Mouse (Mus musculus) right cerebral cortex, postnatal 10 days (tissue): ENCODE data around the gene Prx.
"Not testable (repeated sequence)": the region's sequence is repeated elsewhere in the genome, so short reads cannot be mapped to it uniquely, and the experiment has no call there.

ENCODE experiments used
- DNase-seq, 2 experiments: peaks; one replicate each; pipeline ENCODE4 v3.0.0; 2021; ENCODE audit warnings: low spot score in 2 of 2

Prx gene

DNA sequence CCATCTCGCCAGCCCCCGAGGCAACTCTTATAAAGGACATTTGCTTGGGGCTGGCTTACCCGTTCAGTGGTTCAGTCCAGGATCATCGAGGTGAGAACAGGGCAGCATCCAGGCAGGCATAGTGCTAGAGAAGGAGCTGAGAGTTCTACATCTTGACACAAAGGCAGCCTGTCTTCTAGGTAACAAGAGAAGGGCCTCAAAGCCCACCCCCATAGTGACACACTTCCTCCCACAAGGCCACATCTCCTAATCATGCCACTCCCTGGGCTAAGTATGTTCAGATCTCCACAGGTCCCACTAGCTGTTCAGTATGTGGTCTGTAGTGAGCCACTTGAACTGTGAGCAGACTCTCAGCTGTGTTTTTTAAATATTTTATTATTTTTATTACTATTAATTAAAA, 15.3 kb upstream of the Prx start:
- DNase-seq: no peak

DNA sequence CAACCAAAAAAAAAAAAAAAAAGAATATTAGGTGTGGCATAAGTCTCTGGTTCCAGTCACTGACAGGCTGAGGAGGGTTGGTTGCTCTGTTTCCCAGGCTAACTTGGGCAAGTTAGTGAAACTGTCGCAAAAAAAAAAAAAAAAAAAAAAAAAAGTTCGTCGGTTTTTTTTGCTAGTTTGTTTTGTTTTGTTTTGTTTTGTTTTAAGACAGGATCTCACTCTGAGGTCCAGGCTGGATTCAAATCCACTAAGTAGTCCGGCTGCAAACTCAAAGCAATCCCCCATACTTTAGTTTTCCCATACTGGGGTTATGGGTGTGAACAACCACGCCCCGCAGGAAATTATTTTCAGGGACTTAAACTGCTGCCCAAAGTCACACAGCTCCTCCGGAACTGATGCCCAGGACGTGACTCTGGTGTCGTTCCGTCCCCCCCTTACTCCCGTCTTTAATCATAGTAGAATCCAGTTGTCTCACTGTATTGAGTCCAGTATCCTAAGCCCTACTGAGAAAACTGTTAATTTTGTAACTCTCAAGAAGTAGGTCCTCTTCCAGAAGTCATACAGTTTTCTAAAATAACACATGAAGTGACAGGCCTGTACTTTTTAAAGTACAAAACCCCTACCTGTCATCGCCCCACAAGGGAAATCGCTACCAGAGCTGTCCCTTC, 12.9 kb upstream of the Prx start:
- DNase-seq: peak in 1 of 2 experiments; percentile 35

DNA sequence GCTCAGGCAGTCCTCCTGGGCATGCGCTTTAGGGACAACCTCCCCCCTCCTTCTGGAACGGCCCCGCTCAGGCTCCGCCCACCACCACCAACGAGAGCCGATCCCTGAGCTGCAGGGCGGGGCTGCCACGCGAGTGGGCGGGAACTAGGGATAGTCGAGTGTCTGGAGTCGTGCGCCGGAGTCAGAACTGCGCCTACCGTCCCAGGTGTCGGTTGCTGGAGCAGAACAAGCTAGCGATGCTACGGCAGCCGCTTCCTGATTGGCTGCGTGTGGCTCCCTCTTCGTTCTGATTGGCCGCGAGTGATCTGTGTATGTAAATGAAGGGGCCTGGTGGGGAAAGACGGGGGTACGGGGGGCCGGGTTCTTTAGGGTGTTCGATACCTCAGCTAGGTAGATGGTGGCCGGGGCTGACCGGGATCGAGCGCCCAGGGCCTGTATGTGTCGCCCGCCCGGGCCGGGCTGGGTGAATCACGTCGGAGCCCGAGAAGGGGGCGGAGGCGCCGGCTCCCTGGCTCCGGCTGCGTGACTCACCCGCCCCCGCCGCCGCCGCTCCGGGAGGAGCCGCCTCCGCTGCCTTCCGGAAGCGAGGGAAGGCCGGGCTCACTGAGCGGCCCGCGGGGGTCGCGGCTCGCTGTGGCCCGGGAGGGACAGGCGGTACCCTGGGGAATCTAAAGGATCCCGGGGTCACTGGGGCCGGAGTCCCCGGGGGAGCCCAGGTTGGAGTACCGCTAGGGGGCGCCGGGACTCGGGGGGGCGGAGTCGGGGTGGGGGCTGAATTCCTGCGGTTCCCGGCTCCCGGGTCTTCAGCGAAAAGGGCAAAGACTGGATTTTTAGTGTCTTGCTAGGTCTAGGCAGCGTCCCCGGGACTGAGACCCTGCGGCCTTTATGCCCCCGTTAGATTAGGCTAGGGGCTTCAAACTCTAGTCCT, 12.1 kb upstream of the Prx start, which contains the start of gene Sertad1:
TSS of gene Sertad1 (plus strand) at position 141 of the 928 bp plus-strand sequence.
- peak; percentile 100 for DNase-seq

DNA sequence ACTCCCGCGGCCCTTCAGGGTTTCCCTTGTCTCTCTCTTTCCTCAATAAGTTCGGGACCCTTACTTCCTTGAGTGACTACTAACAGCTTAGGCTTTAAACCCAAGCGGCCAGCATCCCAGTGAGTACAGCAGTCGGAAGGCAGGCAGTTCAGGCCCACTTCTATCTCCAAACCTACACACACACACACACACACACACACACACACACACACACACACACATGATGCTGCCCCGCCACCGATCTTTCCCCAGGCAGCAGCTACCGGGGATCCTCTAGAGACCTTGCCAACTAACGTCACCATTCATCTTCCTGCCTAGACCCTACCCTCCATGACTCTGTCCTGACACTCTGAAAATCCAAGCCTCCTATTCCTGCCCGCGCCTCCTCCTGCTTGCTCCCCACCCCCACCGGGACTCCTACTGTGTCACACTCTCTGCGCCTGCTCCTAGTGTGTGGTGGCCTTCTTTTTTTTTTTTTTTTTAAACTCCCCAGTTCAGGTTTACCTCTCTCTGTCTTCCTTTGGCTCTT, 11.3 kb upstream of the Prx start:
- peak; percentile 73 to 80 for DNase-seq

DNA sequence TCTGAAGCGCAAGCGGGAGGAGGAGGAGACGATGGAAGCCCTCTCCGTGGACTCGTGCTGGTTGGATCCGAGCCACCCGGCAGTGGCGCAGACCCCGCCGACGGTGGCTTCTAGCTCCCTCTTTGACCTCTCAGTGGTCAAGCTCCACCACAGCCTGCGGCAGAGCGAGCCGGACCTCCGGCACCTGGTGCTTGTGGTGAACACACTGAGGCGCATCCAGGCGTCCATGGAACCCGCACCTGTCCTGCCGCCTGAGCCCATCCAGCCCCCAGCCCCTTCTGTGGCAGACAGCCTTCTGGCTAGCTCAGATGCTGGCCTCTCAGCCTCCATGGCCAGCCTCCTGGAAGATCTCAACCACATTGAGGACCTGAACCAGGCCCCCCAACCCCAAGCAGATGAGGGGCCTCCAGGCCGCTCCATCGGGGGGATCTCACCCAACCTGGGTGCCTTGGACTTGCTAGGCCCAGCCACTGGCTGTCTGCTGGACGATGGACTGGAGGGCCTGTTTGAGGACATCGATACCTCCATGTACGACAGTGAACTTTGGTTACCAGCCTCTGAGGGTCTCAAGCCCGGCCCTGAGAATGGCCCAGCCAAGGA, 9.8 kb upstream of the Prx start:
- no peak for DNase-seq

DNA sequence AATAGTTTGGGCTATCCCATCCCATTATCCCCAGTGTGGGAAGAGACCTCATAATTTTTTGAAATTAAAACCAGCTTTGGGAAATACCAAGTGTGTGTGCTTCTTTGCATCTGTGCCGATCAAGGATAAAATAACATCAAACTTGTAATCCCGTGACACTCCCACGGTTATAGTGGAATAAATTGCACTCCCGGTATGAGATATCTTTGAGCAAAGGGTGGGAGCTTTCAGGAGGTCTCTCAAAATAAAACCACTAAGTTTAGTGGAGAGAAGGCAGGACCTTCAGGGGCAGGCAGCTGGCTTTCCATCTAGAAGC, 8.9 kb upstream of the Prx start:
- no peak for DNase-seq

DNA sequence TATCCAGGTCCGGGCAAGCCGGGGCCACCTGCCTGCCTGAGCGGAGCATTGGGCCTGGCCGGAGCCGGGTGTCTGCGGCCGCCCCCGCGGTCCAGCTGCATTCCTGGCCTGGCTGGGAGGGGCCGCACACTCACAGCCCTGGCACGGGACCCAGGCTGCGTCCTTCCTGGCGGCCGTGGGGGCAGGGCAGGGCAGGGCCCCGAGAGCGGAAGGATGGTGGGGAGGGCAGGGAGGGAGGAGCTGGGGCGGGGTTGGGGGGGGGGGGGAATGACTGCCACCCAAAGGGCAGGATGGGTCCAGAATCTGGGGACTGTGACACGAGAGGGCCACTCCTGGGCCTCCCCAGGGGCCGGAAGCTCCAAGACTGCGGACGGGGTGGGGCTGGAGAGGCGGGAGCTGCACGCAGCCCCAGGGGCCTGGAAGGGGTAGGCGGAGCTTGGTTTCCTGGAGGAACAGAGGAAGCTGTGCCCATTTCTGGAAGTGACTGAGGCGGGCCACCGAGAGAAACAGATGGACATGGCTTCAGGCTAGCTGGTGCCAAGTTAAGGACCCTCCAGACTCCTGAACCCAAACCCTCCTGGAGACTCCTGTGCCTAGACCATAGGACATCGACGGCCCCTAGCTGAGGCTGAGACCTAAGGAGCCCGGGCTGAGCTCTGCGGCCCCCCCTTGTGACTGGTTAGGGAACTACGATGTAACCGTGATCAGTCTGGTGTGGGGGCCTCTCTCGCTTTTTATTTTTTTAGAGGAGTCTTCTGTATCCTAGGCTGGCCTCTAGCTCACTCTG, 8.4 kb upstream of the Prx start:
- peak; percentile 78 to 85 for DNase-seq

DNA sequence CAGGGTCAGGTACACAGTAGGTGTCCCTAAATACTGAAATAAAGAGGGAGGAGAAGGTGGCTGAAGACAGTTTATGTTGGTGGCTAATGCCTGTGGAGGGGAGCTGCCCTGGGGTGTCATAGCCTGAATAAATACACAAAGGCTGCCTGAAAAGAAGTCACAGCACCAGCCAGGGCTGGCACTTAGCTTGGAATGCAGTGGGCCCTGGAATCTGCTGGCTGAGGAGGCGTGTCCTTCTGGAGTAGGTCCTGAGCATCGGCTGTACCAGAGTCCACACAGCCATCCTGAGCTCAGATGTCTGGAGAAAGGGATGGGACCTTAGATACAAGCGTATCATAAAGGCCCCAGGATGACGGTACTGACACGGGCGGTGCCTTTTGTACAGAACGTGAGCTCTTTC, 7.3 kb upstream of the Prx start:
- no peak for DNase-seq

DNA sequence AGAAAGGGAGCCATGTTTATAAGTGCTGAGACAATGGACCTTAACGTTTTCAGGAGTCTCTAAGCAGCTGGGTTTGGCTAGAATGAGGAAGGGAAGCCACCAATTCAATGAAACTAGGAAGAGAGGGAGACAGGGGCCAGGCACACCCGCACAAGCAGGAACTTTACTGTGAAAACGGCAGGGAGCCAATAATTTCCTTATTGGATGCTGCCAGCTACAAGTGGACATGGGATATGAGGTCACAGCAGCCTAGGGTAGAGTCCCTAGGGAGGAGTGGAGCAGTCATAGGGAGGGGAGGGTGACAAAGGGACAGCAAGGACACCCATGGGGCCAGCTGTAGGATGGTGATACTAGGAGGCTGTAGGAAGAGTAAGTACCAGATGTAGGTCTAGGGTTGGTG, 6.1 kb upstream of the Prx start:
- DNase-seq: no peak

DNA sequence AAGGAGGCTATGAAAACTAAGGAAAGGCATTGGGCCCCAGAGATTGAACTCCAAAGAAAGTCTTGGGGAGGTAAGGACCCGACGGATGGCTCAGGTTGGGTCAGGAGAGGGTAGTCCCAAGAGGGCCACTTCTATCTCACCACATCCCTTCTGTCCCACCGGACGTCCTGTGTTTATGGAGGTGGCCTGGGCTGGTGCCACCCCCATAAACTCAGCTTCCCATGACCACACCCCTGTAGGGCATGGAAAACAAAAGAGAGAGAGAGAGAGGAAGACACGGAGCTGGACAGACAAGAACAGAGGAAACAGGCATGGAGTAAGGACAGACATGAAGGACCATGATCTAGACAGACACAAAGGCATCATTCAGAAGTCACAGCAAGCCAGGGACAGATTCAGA, 5.7 kb upstream of the Prx start:
- DNase-seq: no peak

DNA sequence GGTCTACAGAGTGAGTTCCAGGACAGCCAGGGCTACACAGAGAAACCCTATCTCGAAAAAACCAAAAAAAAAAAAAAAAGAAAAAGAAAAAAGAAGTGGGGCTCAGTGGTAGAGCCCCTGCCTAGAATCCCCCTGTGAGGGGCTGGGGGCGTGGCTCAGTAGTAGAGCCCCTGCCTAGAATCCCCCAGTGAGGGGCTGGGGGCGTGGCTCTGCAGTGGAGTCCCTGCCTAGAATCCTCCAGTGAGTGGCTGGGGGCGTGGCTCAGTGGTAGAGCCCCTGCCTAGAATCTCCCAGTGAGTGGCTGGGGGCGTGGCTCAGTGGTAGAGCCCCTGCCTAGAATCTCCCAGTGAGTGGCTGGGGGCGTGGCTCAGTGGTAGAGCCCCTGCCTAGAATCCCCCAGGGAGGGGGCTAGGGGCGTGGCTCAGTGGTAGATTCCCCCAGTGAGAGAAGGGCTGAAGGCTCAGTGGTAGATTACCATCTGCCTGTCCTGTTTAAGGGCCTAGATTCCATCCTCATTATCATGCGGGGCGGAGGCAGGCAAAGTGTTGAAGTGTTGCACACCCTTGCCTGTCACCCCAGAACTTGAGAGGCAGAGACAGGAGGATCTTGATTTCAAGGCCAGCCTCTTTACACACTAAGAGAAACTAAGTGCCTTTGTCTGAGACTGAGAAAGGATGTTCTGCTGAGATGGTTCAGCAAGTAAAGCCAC, 4.3 kb upstream of the Prx start:
- DNase-seq: not testable (repeated sequence)

DNA sequence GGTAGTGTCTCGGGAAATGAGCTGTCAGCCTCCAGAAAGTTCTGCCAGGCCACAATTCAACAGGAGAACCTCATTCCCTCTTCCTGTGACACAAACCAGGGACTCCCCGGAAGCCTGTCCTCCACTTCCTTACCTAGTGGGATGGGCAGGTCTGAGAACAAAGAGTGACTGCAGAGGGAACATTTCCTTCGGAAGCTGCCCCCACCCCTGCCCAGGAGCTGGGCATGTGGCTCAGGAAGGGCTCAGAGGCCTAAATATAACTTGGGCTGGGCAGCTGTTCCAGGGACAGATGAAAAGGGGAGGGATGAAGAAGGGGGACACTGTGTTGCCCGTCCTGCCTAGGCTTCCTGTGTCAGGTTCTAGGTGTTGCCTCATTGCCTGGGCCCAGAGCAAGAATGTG, 2.5 kb downstream of the Prx start:
- no peak for DNase-seq

DNA sequence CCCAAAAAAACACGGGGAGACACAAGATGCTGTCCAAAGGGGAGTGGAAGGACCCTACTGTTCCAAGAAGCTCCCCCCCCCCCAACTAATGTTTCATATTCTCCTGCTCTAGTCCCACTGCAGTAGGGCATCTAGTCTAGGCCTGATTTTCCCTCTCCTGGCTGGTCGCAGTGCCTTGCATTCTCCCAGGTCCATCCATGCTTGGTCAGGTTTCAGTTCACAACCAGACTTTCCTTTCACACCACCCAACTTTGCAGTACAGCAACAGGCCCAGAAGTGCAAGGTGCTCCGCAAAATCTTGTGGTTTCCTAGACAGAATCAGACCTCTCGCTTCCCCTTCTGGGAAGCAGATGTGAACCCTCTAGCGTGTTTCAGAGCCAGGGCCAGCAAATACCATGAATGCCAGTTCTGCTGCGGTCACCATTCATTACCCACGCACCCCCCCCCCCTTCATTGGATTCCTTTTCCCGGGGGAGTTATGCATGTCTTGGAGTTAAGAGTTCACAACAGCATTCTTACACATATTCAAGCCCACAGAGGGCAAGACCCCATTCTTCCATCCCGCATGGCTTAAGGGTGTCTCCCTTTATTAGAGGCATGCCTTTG, 7.7 kb downstream of the Prx start:
- DNase-seq: no peak

DNA sequence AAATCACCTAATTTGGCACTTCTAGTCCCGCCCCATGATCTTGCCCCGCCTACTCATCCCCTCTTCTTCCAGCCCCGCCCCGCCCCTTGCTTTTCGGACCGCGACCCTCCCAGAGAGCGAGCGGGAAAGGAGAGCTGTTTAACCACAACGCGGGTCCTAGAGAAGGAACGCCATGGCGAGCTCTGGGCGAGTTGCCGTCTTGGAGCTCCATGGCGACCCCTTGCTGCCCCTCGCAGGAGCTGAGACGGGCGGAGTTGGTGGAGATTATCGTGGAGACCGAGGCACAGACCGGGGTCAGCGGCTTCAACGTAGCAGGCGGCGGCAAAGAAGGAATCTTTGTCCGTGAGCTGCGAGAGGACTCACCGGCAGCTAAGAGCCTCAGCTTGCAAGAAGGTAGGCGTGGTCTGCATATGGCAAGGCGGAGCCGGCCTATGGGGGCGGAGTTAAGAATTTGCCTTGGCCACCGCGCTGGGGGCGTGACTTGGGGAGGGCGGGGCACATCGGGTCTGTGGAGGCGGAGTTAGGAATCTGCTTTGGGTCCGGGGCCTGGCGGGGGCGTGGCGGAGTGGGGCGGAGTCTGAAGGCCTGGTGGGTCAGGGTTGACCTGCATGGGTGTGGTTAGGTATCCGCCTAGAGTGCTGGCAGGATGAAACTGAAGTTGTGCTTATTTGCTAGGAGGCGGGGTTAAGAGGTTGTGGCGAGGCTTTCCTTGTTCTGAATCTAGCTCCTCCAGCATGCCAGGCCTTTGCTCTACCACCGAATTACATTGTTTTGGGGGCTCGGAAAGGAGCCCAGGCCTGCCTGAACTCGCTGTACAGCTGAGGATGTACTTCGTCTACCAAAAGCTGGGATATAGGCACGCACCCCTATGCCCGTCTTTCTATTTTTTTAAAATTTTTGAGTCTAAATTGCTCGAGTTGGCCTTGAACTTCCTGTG, 8.9 kb downstream of the Prx start:
- DNase-seq: peak; percentile 95

DNA sequence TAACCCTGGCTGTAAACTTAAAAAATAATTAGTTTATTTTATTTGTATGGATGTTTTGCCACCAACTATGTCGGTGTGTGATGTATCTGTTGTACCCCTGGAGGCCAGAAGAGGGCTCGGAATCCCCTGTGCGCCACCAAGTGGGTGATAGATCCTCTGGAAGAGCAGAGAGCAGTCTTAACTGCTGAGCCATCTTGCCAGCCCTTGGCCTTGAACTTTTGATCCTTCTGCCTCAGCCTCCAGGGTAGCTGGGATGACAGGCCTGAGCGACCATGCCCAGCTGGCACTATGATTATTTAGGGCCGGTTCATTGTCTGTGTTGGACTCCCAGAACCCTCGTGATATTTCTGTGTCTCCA, 9.5 kb downstream of the Prx start:
- DNase-seq: peak; percentile 74 to 83

DNA sequence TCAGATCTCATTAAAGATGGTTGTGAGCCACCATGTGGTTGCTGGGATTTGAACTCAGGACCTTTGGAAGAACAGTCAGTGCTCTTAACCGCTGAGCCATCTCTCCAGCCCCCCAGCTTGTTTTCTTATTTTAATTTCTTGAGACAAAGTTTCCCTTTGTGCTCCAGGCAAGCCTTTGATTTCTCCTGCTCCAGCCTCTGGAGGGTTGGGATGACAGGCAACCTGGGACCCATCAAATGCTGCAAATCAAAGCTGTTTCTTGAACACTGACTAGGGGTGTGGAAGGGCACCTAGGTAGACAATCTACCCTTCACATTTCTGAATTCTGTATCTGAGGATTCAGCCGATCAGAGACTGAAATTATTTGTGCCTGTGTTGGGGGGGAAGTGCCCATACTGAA, 11.7 kb downstream of the Prx start:
- no peak for DNase-seq

DNA sequence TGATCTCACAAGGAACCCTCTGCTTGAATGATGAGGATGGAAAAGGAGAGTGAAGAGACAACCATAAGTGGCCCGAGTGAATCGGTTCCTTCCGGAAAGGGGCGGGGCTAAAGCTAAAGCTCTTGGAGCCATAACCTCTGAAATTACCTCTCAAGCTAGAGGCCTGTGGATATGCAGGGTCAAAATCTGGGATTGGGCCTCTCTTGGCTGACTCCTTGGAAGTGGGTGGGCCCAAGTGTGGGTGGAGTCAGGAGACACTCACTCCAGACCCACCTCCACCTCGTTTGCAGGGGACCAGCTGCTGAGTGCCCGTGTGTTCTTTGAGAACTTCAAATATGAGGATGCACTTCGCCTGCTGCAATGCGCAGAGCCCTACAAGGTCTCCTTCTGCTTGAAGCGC, 15.8 kb downstream of the Prx start:
- DNase-seq: no peak

DNA sequence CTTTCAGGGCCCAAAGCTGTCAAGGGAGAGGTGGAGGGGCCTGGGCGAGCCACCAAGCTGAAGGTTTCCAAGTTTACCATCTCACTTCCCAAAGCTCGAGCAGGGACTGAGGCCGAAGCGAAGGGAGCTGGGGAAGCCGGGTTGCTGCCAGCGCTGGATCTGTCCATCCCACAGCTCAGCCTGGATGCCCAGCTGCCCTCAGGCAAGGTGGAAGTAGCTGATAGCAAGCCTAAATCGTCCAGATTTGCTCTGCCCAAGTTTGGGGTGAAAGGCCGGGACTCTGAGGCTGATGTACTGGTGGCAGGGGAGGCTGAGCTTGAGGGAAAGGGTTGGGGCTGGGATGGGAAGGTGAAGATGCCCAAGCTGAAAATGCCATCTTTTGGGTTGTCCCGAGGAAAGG, 19.2 kb downstream of the Prx start:
- DNase-seq: no peak

DNA sequence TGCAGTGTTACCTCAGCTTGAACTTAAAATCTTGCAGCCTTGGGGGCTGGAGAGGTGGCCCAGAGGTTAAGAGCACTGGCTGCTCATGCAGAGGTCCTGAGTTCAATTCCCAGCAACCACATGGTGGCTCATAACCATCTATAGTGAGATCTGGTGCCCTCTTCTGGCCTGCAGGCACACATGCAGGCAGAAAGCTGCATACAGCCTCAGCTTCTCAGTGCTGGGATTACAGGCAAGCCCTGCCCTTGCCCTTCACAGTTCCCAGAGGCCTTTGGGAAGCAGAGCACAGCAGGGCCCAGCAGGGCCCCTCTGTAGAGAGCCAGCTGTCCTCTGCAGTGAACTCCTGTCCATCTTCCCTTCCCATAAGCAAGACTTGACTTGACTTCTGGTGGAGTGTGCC, 21.0 kb downstream of the Prx start:
- no peak for DNase-seq

DNA sequence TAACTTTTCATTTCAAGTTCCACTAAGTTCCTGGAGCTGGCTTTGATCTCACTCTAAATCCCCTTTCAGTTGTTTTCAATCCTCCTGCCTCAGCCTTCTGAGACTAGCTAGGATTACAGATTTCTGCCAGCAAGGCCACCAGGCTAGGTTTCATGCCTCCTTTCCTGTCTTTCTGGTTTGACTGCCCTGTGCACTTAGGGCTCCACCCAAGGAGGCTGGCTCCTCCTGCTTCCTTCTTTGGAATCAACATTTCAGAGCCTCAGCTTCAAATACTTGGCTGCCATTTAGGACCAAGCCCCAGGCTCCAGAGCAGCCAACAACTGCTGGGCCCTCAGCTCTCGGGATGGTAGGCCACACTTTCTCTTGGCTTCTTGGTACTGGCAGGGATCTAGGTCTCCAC, 21.5 kb downstream of the Prx start:
- DNase-seq: no peak
